Mouse (Mus musculus): ENCODE results near the gene Bcar1. TPM values are rescaled to one million over a fixed set of nuclear protein-coding genes. Genes with fewer than 3 reads are reported as not detected.

The Bcar1 gene
- polyA plus RNA-seq, 1 experiment from 2014 or later: 54.2 TPM

DNA sequence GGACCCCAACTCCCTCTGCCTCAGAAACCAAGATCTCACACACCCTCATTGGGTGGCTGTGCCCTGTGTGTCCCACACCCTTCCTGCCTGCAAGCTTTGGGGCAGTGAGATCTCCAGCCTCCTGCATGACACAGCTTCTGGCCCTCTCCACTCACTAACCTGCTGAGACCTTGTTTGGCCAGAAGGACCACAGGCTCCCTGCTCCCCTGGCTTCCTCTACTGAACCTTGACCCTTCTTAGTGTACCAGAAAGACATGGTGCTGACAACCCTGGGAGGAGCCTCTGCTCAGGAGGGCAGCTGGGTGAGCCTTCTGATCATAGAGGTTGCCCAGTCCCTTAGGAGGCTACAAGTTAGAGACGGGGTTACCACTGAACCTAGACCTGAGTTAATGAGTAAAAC lies 34.4 kb downstream of the Bcar1 start:
- WGBS: 95% methylated on average over 1 of the region's 1 CpGs
- Histone ChIP-seq H3K4me2 (no peak overlapping the region), H3K27me3 (no peaks in the 10 kb centered on the region), H3K9me3 (no peaks in the 10 kb centered on the region), H3K27ac (replicated peaks) (no peak overlapping the region), H3K9ac (no peak overlapping the region), H3K36me3 (peaks cover 33% of the 10 kb centered on the region), H3K4me1 (replicated peaks) (no peaks in the 10 kb centered on the region), H3K4me3 (no peak overlapping the region)
- ATAC-seq (ENCODE audit: low FRiP score, low read depth): no peak

GRCm38 (mm10) chr8:111708265-111708664 lies 35.3 kb downstream of the Bcar1 start:
- WGBS: 93% methylated on average over 6 of the region's 6 CpGs
- H3K9ac ChIP-seq: no peak overlapping the region
- no peaks in the 10 kb centered on the region for H3K27me3 ChIP-seq
- no peak for ATAC-seq (ENCODE audit: low FRiP score, low read depth)
- H3K4me1 ChIP-seq (replicated peaks): no peaks in the 10 kb centered on the region
- peaks cover 27% of the 10 kb centered on the region for H3K36me3 ChIP-seq
- H3K4me2 ChIP-seq: no peak overlapping the region
- H3K27ac ChIP-seq (replicated peaks): no peak overlapping the region
- no peak overlapping the region for H3K4me3 ChIP-seq
- no peaks in the 10 kb centered on the region for H3K9me3 ChIP-seq

DNA sequence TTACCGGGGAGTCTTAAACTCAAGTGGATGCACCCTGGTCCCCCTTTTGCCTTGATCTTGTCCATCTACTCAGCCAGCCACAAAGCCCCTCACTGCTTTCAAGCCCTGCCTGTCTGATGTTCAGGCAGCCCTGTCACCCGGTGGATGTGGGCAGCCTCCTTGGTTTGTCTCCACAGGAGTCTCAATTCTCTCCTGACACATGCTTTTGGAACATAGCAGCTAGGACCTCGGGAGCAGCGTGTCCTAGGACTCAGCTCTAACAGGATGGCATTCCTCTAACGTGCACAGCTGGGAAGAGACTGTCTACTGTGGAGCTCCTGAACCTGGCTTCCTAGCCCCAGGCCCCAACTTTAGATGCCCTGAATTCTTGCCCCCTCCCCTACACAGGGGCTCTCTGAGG lies 37.9 kb downstream of the Bcar1 start:
- no peaks in the 10 kb centered on the region for H3K9me3 ChIP-seq
- H3K36me3 ChIP-seq: peaks cover 10% of the 10 kb centered on the region
- WGBS: 67% methylated on average over 5 of the region's 5 CpGs
- no peaks in the 10 kb centered on the region for H3K27me3 ChIP-seq
- H3K4me3 ChIP-seq: no peak overlapping the region
- no peak overlapping the region for H3K9ac ChIP-seq
- no peak overlapping the region for H3K4me2 ChIP-seq
- no peak overlapping the region for H3K27ac ChIP-seq (replicated peaks)
- no peak for ATAC-seq (ENCODE audit: low FRiP score, low read depth)
- H3K4me1 ChIP-seq (replicated peaks): no peaks in the 10 kb centered on the region

DNA sequence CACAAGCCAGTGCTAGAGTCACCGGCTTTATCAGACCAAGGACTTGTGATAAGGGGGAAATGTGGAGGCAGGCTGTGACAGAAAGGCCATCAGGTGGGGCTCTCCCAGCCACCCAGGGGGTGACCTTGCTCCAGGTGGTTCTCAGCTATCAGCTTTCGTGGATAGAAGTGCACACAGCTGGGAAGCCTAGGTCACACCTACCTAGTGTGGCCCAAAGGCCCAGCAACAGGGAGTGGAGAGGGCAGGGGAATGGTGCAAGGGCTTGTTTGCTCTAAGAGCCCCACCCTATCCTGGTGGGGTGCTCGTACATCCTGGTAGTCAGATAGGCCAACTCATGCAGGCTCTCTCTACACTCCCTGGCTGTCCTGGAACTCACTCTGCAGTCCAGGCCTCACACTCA lies 38.4 kb downstream of the Bcar1 start:
- no peaks in the 10 kb centered on the region for H3K27me3 ChIP-seq
- H3K4me3 ChIP-seq: no peak overlapping the region
- H3K36me3 ChIP-seq: peaks cover 6% of the 10 kb centered on the region
- no peaks in the 10 kb centered on the region for H3K9me3 ChIP-seq
- no peak overlapping the region for H3K4me2 ChIP-seq
- no peak for ATAC-seq (ENCODE audit: low FRiP score, low read depth)
- no peak overlapping the region for H3K9ac ChIP-seq
- H3K27ac ChIP-seq (replicated peaks): no peak overlapping the region
- 85% methylated on average over 3 of the region's 3 CpGs for WGBS
- no peaks in the 10 kb centered on the region for H3K4me1 ChIP-seq (replicated peaks)

DNA sequence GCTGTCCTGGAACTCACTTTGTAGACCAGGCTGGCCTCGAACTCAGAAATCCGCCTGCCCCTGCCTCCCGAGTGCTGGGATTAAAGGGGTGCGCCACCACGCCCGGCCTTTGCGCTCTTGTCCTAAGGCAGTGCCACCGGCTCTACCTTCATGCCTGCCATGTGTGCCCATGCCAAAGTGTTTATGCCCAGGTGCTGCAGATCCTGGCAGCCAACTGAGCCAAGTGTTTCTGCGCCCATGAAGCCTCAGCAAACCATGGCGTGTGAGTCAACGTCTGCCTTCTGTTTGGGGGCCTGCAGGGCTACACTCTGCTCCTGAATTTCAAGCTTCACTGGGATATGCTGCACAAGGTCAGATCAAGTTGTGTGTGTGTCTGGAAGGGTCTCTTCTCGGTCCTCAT lies 39.0 kb downstream of the Bcar1 start:
- no peak overlapping the region for H3K9ac ChIP-seq
- 94% methylated on average over 12 of the region's 12 CpGs for WGBS
- ATAC-seq (ENCODE audit: low FRiP score, low read depth): no peak
- no peak overlapping the region for H3K27ac ChIP-seq (replicated peaks)
- H3K4me3 ChIP-seq: no peak overlapping the region
- no peaks in the 10 kb centered on the region for H3K27me3 ChIP-seq
- H3K36me3 ChIP-seq: no peaks in the 10 kb centered on the region
- H3K9me3 ChIP-seq: no peaks in the 10 kb centered on the region
- H3K4me2 ChIP-seq: no peak overlapping the region
- H3K4me1 ChIP-seq (replicated peaks): no peaks in the 10 kb centered on the region

DNA sequence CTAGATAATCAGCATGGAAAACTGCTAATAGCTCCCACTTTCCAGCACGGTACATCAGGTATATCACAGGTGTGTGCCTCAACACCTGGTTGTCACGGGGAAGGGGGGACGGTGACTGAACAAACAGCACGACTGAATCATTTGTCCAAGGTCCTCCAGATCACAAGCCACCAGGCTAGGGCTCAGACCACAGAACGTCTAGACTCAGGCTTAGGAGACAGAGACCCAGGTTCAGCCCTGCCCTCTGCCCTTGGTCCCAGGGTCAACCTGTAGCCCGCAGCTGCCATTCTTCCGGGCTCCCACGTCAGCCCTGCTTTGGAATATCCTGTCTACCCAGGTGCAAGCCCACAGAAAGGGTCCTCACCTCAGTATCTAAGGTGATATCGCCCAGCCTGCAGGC lies 42.2 kb downstream of the Bcar1 start:
- Histone ChIP-seq H3K4me3 (no peak overlapping the region), H3K36me3 (no peaks in the 10 kb centered on the region), H3K4me1 (replicated peaks) (no peaks in the 10 kb centered on the region), H3K27me3 (no peaks in the 10 kb centered on the region), H3K9ac (no peak overlapping the region), H3K4me2 (no peak overlapping the region), H3K27ac (replicated peaks) (no peak overlapping the region), H3K9me3 (no peaks in the 10 kb centered on the region)
- 90% methylated on average over 9 of the region's 9 CpGs for WGBS
- no peak for ATAC-seq (ENCODE audit: low FRiP score, low read depth)

DNA sequence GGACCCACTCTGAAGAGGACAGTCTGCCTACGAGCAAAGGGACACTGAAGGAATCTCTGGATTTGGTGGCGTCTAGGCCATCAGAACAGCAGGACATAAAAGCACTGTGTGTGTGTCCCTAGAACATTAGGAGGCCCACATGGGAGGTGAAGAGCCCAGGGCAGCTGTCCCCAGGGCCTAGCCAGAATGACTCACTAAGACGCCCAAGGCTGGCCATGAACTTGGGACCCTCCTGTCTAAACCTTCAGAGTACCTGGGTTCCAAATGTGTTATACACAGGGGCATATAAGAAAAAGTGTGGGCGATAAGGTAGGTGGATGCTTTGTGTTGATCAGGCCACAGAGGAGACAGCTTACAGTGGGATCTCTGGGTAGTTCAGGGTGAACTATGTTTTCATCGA lies 42.9 kb downstream of the Bcar1 start:
- ATAC-seq (ENCODE audit: low FRiP score, low read depth): no peak
- H3K27me3 ChIP-seq: no peaks in the 10 kb centered on the region
- no peak overlapping the region for H3K27ac ChIP-seq (replicated peaks)
- H3K4me2 ChIP-seq: no peak overlapping the region
- no peaks in the 10 kb centered on the region for H3K9me3 ChIP-seq
- no peaks in the 10 kb centered on the region for H3K4me1 ChIP-seq (replicated peaks)
- no peak overlapping the region for H3K9ac ChIP-seq
- WGBS: 89% methylated on average over 5 of the region's 5 CpGs
- H3K4me3 ChIP-seq: no peak overlapping the region
- H3K36me3 ChIP-seq: no peaks in the 10 kb centered on the region

- WGBS: 82% methylated on average over 3 of the region's 3 CpGs
- Histone ChIP-seq H3K4me3 (no peak overlapping the region), H3K4me2 (no peak overlapping the region), H3K27me3 (no peaks in the 10 kb centered on the region), H3K9ac (no peak overlapping the region), H3K4me1 (replicated peaks) (no peaks in the 10 kb centered on the region), H3K9me3 (no peaks in the 10 kb centered on the region), H3K36me3 (no peaks in the 10 kb centered on the region), H3K27ac (replicated peaks) (no peak overlapping the region)
- no peak for ATAC-seq (ENCODE audit: low FRiP score, low read depth)
These were observed 43.4 kb downstream of the Bcar1 start for GRCm38 (mm10) chr8:111700201-111700600.

DNA sequence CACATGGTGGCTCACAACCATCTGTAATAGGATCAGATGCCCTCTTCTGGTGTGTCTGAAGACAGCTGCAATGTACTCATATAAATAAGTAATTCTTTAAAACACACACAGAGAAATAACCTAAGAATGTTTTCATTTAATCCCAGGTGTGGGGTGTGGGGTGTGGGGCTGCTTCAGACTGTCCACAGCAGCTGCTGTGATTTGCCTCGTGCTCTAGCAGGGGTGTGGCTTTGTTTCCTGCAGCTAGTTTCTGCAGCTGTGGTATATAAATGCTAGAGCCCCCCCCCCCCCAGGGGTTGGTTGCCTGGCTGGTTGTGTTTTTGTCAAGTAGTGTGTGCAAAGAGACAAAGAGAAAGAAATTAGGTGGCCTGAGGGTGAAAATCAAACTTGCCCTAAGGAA lies 44.6 kb downstream of the Bcar1 start:
- Histone ChIP-seq H3K27ac (replicated peaks) (no peak overlapping the region), H3K36me3 (no peaks in the 10 kb centered on the region), H3K4me3 (no peak overlapping the region), H3K4me1 (replicated peaks) (no peaks in the 10 kb centered on the region), H3K27me3 (no peaks in the 10 kb centered on the region), H3K9ac (no peak overlapping the region), H3K9me3 (no peaks in the 10 kb centered on the region), H3K4me2 (no peak overlapping the region)
- no peak for ATAC-seq (ENCODE audit: low FRiP score, low read depth)
- 9% methylated on average over 1 of the region's 1 CpGs for WGBS

DNA sequence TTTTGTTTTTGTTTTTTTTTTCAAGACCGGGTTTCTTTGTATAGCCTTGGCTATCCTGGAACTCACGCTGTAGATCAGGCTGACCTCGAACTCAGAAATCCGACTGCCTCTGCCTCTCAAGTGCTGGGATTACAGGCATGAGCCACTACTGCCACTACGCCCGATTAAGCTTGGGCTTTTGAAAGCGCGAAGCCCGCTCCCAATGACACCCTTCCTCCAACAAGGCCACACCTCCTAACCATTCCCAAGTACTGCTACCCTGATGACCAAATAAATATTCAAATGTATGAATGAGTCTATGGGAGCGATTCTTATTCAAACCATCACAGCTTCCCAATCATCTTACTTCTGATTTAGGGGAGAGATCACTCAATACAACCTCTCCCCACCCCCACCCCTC lies 46.0 kb downstream of the Bcar1 start:
- no peaks in the 10 kb centered on the region for H3K9me3 ChIP-seq
- ATAC-seq (ENCODE audit: low FRiP score, low read depth): no peak
- no peak overlapping the region for H3K4me2 ChIP-seq
- no peaks in the 10 kb centered on the region for H3K27me3 ChIP-seq
- no peak overlapping the region for H3K9ac ChIP-seq
- H3K4me3 ChIP-seq: no peak overlapping the region
- H3K36me3 ChIP-seq: no peaks in the 10 kb centered on the region
- no peaks in the 10 kb centered on the region for H3K4me1 ChIP-seq (replicated peaks)
- no peak overlapping the region for H3K27ac ChIP-seq (replicated peaks)
- 82% methylated on average over 10 of the region's 10 CpGs for WGBS

- ATAC-seq (ENCODE audit: low FRiP score, low read depth): no peak
- 77% methylated on average over 7 of the region's 7 CpGs for WGBS
- H3K36me3 ChIP-seq: no peaks in the 10 kb centered on the region
- H3K4me1 ChIP-seq (replicated peaks): no peaks in the 10 kb centered on the region
- H3K27me3 ChIP-seq: no peaks in the 10 kb centered on the region
- no peak overlapping the region for H3K27ac ChIP-seq (replicated peaks)
- no peak overlapping the region for H3K4me2 ChIP-seq
- no peaks in the 10 kb centered on the region for H3K9me3 ChIP-seq
- H3K4me3 ChIP-seq: no peak overlapping the region
- no peak overlapping the region for H3K9ac ChIP-seq
These were observed 48.2 kb downstream of the Bcar1 start for GRCm38 (mm10) chr8:111695441-111695840.

DNA sequence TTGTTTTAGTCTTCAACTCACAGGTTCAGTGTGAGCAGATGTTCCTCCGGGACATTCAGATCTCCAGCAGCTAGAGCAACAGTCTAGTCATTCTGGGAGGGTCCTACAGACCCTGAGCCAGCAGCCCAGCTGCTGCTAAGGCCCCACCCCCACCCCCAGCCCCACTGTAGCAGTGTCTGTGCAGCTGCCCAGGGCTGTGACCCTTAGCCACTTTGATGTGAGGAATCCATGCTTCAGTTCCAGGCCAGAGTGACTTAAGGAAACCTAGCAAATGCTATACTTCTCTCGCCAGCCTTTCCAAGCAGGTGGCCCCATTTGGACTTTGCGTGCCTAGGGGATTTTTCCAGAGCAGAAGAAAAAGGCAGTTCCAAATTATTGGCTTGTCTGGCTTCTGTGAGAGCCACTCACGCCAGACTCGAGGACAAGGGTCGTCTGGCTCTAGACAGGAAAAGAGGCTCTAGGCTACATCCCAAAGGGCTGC lies 50.3 kb downstream of the Bcar1 start:
- Histone ChIP-seq H3K36me3 (no peaks in the 10 kb centered on the region), H3K9ac (no peak overlapping the region), H3K27ac (replicated peaks) (no peak overlapping the region), H3K4me3 (no peak overlapping the region), H3K4me2 (no peak overlapping the region), H3K4me1 (replicated peaks) (no peaks in the 10 kb centered on the region), H3K9me3 (no peaks in the 10 kb centered on the region), H3K27me3 (no peaks in the 10 kb centered on the region)
- no peak for ATAC-seq (ENCODE audit: low FRiP score, low read depth)
- WGBS: 68% methylated on average over 6 of the region's 6 CpGs

GRCm38 (mm10) chr8:111690960-111691445 lies 52.6 kb downstream of the Bcar1 start, which contains the start of gene Ctrb1:
Ctrb1 (minus strand) TSS chr8:111691010.
- Histone ChIP-seq H3K27ac (replicated peaks) (no peak within 1 kb of the TSS), H3K27me3 (no peaks in the 10 kb centered on the region), H3K36me3 (no peaks in the 10 kb centered on the region), H3K9ac (no peak within 1 kb of the TSS), H3K4me2 (no peak within 1 kb of the TSS), H3K4me3 (no peak within 1 kb of the TSS), H3K9me3 (no peaks in the 10 kb centered on the region), H3K4me1 (replicated peaks) (no peaks in the 10 kb centered on the region)
- ATAC-seq (ENCODE audit: low FRiP score, low read depth): no peak
- 78% methylated on average over 2 of the region's 2 CpGs for WGBS
